In genomic region chr11:5892151-5892591, GRCm38 (mm10) we compare ENCODE assay signal across 10 mouse cellular contexts. TPM values are rescaled to one million over a fixed set of nuclear protein-coding genes. Genes with fewer than 3 reads are reported as not detected.
DNase-seq lines count a peak whose midpoint lies in the region; ATAC-seq and TF ChIP-seq lines count a peak whose summit lies in the region.
"Had no signal": no experiment of that assay in that cellular context is flagged by ENCODE, and none has a peak within 500 bp of the region (broad histone marks: within the 10 kb centered on the region; RNA-seq: fewer than 3 reads in every experiment).

No protein-coding gene starts in this region.

- H3K4me3 ChIP-seq in embryonic facial prominence, embryonic 13.5 days, result no peak overlapping the region
- no peak overlapping the region for H3K4me3 ChIP-seq in intestine, postnatal 0 days (ENCODE audit: low read depth, low read length)
- H3K4me3 ChIP-seq: erythroblast, embryonic 14.5 days had no signal

- peaks cover 31% of the 10 kb centered on the region for H3K4me1 ChIP-seq in embryonic facial prominence, embryonic 13.5 days
- peaks cover 9% of the 10 kb centered on the region; the same call in 1 of the 2 replicates for H3K4me1 ChIP-seq in intestine, postnatal 0 days (replicated peaks; ENCODE audit: control insufficient read depth, insufficient read depth, low read length)

- intact Hi-C loops in left cerebral cortex, postnatal 4 days (cut with DNase I), result no loop called here
- intact Hi-C loops in left cerebral cortex, postnatal 25 days (cut with DNase I), result no loop called here
- intact Hi-C loops in left cerebral cortex, postnatal 36 days (cut with DNase I), result no loop called here

- H3K27me3 ChIP-seq in embryonic facial prominence, embryonic 13.5 days, result peaks cover 6% of the 10 kb centered on the region
- no peaks in the 10 kb centered on the region for H3K27me3 ChIP-seq in intestine, postnatal 0 days (replicated peaks; ENCODE audit: control insufficient read depth, insufficient read depth, low read length)

- DNase-seq in left cerebral cortex, postnatal 4 days, result peak; percentile 59
- no peak for DNase-seq in left cerebral cortex, postnatal 25 days (ENCODE audit: low spot score in 2 of 2)
- peak; percentile 26 for DNase-seq in lung, postnatal 14 days
- DNase-seq in left cerebral cortex, postnatal 36 days (ENCODE audit: low spot score in 2 of 2), result no peak
- no peak for DNase-seq in adrenal gland, postnatal 4 days (ENCODE audit: low spot score in 2 of 2)

- 53% methylated on average over 8 of the region's 8 CpGs for WGBS in embryonic facial prominence, embryonic 13.5 days
- 31% methylated on average over 8 of the region's 8 CpGs for WGBS in intestine, postnatal 0 days

- no peak for ATAC-seq in embryonic facial prominence, embryonic 13.5 days (ENCODE audit: insufficient number of reproducible peaks, insufficient read depth, low FRiP score, low TSS enrichment, low read depth)
- ATAC-seq in intestine, postnatal 0 days, result peak; percentile 13; the same call in 1 of the 2 replicates
- no peak for ATAC-seq in frontal cortex, adult (ENCODE audit: low TSS enrichment)

- H3K9ac ChIP-seq in embryonic facial prominence, embryonic 13.5 days, result peak overlapping the region; percentile 40; the same call in 1 of the 2 replicates
- H3K9ac ChIP-seq in intestine, postnatal 0 days (ENCODE audit: low read depth, low read length), result no peak overlapping the region

- H3K9me3 ChIP-seq in embryonic facial prominence, embryonic 13.5 days, result no peaks in the 10 kb centered on the region
- H3K9me3 ChIP-seq in intestine, postnatal 0 days (ENCODE audit: control insufficient read depth), result no peaks in the 10 kb centered on the region

- no peaks in the 10 kb centered on the region for H3K36me3 ChIP-seq in embryonic facial prominence, embryonic 13.5 days
- H3K36me3 ChIP-seq in intestine, postnatal 0 days (ENCODE audit: control insufficient read depth, insufficient read depth), result no peaks in the 10 kb centered on the region

- no peak overlapping the region for H3K4me2 ChIP-seq in embryonic facial prominence, embryonic 13.5 days
- no peak overlapping the region for H3K4me2 ChIP-seq in intestine, postnatal 0 days (replicated peaks; ENCODE audit: low read depth)

- TF ChIP-seq CTCF in intestine, postnatal 0 days (IDR thresholded peaks at IDR 0.05; ENCODE audit: low read depth), result no peak

- no peak overlapping the region for H3K27ac ChIP-seq in embryonic facial prominence, embryonic 13.5 days
- no peak overlapping the region for H3K27ac ChIP-seq in intestine, postnatal 0 days (ENCODE audit: low read depth, low read length)

RNA-seq across cellular contexts. Expression of gene Myl7, which starts 6.4 kb away (rescaled TPM):
- total RNA-seq in left cerebral cortex, postnatal 4 days (2021), result not detected
- not detected for total RNA-seq in left cerebral cortex, postnatal 25 days (2021)
- 1.3 and 10.3 TPM in 2 replicates for polyA plus RNA-seq in embryonic facial prominence, embryonic 13.5 days (2015; fragmentation: Nextera tagmentation; extraction: Ambion mirVana)
- 20.9 and 22.7 TPM in 2 replicates for polyA plus RNA-seq in intestine, postnatal 0 days (2015; fragmentation: Nextera tagmentation; extraction: Ambion mirVana)
- not detected for total RNA-seq in left cerebral cortex, postnatal 36 days (2021)
- under 1 TPM; 0.56 to 0.76 TPM for total RNA-seq in adrenal gland, postnatal 4 days (2021)
- total RNA-seq: MEL had no signal

RNA-seq across cellular contexts. Expression of gene Pold2, which starts 14.1 kb away (rescaled TPM):
- total RNA-seq in left cerebral cortex, postnatal 4 days (2021), result 10 to 100 TPM; 26.6 to 37.5 TPM
- 10 to 100 TPM; 20.1 to 20.2 TPM for total RNA-seq in left cerebral cortex, postnatal 25 days (2021)
- 110 and 138 TPM in 2 replicates for polyA plus RNA-seq in embryonic facial prominence, embryonic 13.5 days (2015; fragmentation: Nextera tagmentation; extraction: Ambion mirVana)
- polyA plus RNA-seq in intestine, postnatal 0 days (2015; fragmentation: Nextera tagmentation; extraction: Ambion mirVana), result 32.3 and 32.7 TPM in 2 replicates
- 10 to 100 TPM; 18.0 to 19.2 TPM for total RNA-seq in left cerebral cortex, postnatal 36 days (2021)
- 10 to 100 TPM; 61.2 to 78.6 TPM for total RNA-seq in adrenal gland, postnatal 4 days (2021)

RNA-seq across cellular contexts. Expression of gene Aebp1, which starts 30.4 kb away (rescaled TPM):
- total RNA-seq in left cerebral cortex, postnatal 4 days (2021), result 10 to 100 TPM; 20.4 to 24.8 TPM
- total RNA-seq in left cerebral cortex, postnatal 25 days (2021), result 10 to 100 TPM; 13.2 to 16.0 TPM
- 32.9 and 38.7 TPM in 2 replicates for polyA plus RNA-seq in embryonic facial prominence, embryonic 13.5 days (2015; fragmentation: Nextera tagmentation; extraction: Ambion mirVana)
- 15.0 and 15.8 TPM in 2 replicates for polyA plus RNA-seq in intestine, postnatal 0 days (2015; fragmentation: Nextera tagmentation; extraction: Ambion mirVana)
- 10 to 100 TPM; 12.4 to 19.1 TPM for total RNA-seq in left cerebral cortex, postnatal 36 days (2021)
- 100 to 1,000 TPM; 293 to 325 TPM for total RNA-seq in adrenal gland, postnatal 4 days (2021)
- total RNA-seq: MEL had no signal

RNA-seq across cellular contexts. Expression of gene Polm, which starts 54.4 kb away (rescaled TPM):
- 10 to 100 TPM; 16.1 to 16.5 TPM for total RNA-seq in left cerebral cortex, postnatal 4 days (2021)
- 10 to 100 TPM in 1 of 2 experiments, 1 to 10 TPM in 1; 9.7 to 10.9 TPM for total RNA-seq in left cerebral cortex, postnatal 25 days (2021)
- 11.4 and 13.6 TPM in 2 replicates for polyA plus RNA-seq in embryonic facial prominence, embryonic 13.5 days (2015; fragmentation: Nextera tagmentation; extraction: Ambion mirVana)
- polyA plus RNA-seq in intestine, postnatal 0 days (2015; fragmentation: Nextera tagmentation; extraction: Ambion mirVana), result 9.0 and 9.2 TPM in 2 replicates
- 10 to 100 TPM in 1 of 2 experiments, 1 to 10 TPM in 1; 8.9 to 13.7 TPM for total RNA-seq in left cerebral cortex, postnatal 36 days (2021)
- total RNA-seq in adrenal gland, postnatal 4 days (2021), result 10 to 100 TPM; 15.9 to 18.3 TPM

RNA-seq across cellular contexts. Expression of gene Gck, which starts 57.7 kb away (rescaled TPM):
- 1 to 10 TPM; 3.9 to 4.0 TPM for total RNA-seq in left cerebral cortex, postnatal 4 days (2021)
- total RNA-seq in left cerebral cortex, postnatal 25 days (2021), result 1 to 10 TPM in 1 of 2 experiments, under 1 TPM in 1; 0.83 to 1.2 TPM
- polyA plus RNA-seq in embryonic facial prominence, embryonic 13.5 days (2015; fragmentation: Nextera tagmentation; extraction: Ambion mirVana), result 2.1 and 2.4 TPM in 2 replicates
- 0.44 TPM in 2 replicates for polyA plus RNA-seq in intestine, postnatal 0 days (2015; fragmentation: Nextera tagmentation; extraction: Ambion mirVana)
- total RNA-seq in left cerebral cortex, postnatal 36 days (2021), result 1 to 10 TPM; 1.6 to 2.2 TPM
- 1 to 10 TPM; 5.1 to 6.3 TPM for total RNA-seq in adrenal gland, postnatal 4 days (2021)
- total RNA-seq: MEL had no signal
- polyA plus RNA-seq: erythroblast, embryonic 14.5 days had no signal

Comparison
In these comparisons a context has a peak if more than half of its experiments do, and no peak if none do; other contexts are left out.
1. DNase-seq: peak in left cerebral cortex, postnatal 4 days (single experiment) and lung, postnatal 14 days (single experiment); none in left cerebral cortex, postnatal 25 days (0 of 2), left cerebral cortex, postnatal 36 days (0 of 2) and adrenal gland, postnatal 4 days (0 of 2).
2. RNA of gene Aebp1, which starts 30.4 kb away (total RNA-seq): 293 to 325 TPM in adrenal gland, postnatal 4 days; 20.4 to 24.8 TPM in left cerebral cortex, postnatal 4 days, 12.4 to 19.1 TPM in left cerebral cortex, postnatal 36 days and 13.2 to 16.0 TPM in left cerebral cortex, postnatal 25 days; every median in the first group is over 10 times any median in the second.